Mouse (Mus musculus) neural tube, embryonic 14.5 days (tissue): ENCODE data around the gene Fstl4. TPM values are rescaled to one million over a fixed set of nuclear protein-coding genes. Genes with fewer than 3 reads are reported as not detected.

Experiments
- ATAC-seq: fragments of 200-750 bp; cut with Nextera tagmentation; 2 replicates; pipeline ENCODE4 v1.8.0; 2017; ENCODE audit warnings: low read depth, mild to moderate bottlenecking, moderate TSS enrichment, moderate library complexity
- H3K27ac ChIP-seq: fragments of 300-500 bp; sonication (generic); 2 replicates; pipeline ENCODE4 v1.5.1; 2014; ENCODE audit warnings: low read depth, mild to moderate bottlenecking, control low read depth, low read length, moderate library complexity, mixed read lengths
- H3K27me3 ChIP-seq: fragments of 300-500 bp; sonication (generic); 2 replicates; pipeline ENCODE4 v1.6.1; 2014; ENCODE audit warnings: low read length; ENCODE audit not compliant: control insufficient read depth, insufficient read depth
- H3K36me3 ChIP-seq: fragments of 300-500 bp; sonication (generic); 2 replicates; pipeline ENCODE4 v1.6.1; 2014; ENCODE audit warnings: low read length, mixed read lengths; ENCODE audit not compliant: control insufficient read depth, insufficient read depth
- H3K4me1 ChIP-seq: fragments of 300-500 bp; sonication (generic); 2 replicates; pipeline ENCODE4 v1.6.1; 2014; ENCODE audit warnings: low read length; ENCODE audit not compliant: control insufficient read depth, insufficient read depth
- H3K4me2 ChIP-seq: fragments of 300-500 bp; sonication (generic); 2 replicates; pipeline ENCODE4 v1.6.1; 2014; ENCODE audit warnings: mild to moderate bottlenecking, low read depth, low read length, control low read depth
- H3K4me3 ChIP-seq: fragments of 300-500 bp; sonication (generic); 2 replicates; pipeline ENCODE4 v1.5.1; 2014; ENCODE audit warnings: low read depth, low read length, control low read depth, mixed read lengths
- H3K9ac ChIP-seq: fragments of 300-500 bp; sonication (generic); replicated peaks from 2 replicates; pipeline ENCODE4 v1.6.1; 2014; ENCODE audit warnings: low read depth, mild to moderate bottlenecking, control low read depth, low read length, mixed read lengths
- H3K9me3 ChIP-seq: fragments of 300-500 bp; sonication (generic); 2 replicates; pipeline ENCODE4 v1.6.1; 2016; ENCODE audit warnings: low read length; ENCODE audit not compliant: control insufficient read depth
- WGBS: fragments of 180-500 bp; shearing (Covaris S2); extraction: QIAGEN DNeasy Blood & Tissue Kit; methylation state at CpG from one replicate; pipeline ENCODE4 v1.1.7; 2014; 5-methylcytosine and 5-hydroxymethylcytosine counted together
- polyA plus RNA-seq: library from polyadenylated mRNA; unstranded; fragments of >200 nt; fragmentation: Nextera tagmentation; extraction: Ambion mirVana; gene quantifications from 2 replicates; pipeline ENCODE4 v1.2.1, GENCODE M21; 2014

Fstl4 gene
- polyA plus RNA-seq, 1 experiment from 2014 or later: 14.3 TPM

DNA sequence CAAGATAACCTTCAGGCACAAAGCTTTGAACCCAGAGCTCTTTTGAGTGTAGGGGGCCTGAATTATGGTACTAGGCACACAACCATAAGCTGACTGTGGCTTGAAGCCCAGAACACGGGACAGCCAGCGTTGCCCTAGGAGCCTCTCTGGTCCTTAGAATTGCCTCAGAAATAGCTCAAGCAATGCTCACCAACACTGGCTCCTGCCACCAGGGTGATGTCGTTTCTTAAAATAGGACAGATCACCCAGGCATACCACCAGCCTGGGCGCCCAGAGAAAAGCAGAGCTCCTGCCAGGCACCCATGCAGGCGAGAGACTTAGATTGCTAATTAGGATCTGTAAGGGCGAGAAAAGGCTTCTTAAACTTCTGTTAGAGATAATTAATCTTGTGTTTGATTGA, 206.0 kb downstream of the Fstl4 start:
- Histone ChIP-seq H3K27ac (no peak overlapping the region), H3K9me3 (no peaks in the 10 kb centered on the region), H3K4me1 (no peaks in the 10 kb centered on the region), H3K27me3 (no peaks in the 10 kb centered on the region), H3K4me2 (no peak overlapping the region), H3K36me3 (no peaks in the 10 kb centered on the region), H3K4me3 (no peak overlapping the region), H3K9ac (no peak overlapping the region)
- no peak for ATAC-seq
- 82% methylated on average over 6 of the region's 6 CpGs for WGBS

DNA sequence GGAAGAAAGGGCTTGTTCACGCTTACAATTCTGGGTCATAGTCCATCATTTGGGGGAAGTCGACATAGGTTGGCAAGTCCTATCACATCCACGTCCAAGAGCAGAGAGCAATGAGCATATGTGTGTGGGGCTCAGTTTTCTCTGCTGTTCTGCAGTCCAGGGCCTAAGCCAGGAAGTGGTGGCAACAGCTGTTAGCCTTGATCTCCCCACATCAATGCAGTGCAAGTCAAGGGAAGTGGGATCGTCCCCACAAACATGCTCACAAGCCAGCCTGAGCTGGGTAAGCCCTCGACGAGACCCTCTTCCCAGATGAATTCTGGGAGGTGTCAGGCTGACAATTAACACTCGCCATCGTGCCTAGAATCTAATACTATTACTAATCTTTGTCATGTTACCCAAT, 222.6 kb downstream of the Fstl4 start:
- H3K4me1 ChIP-seq: no peaks in the 10 kb centered on the region
- no peak overlapping the region for H3K4me2 ChIP-seq
- 94% methylated on average over 8 of the region's 8 CpGs for WGBS
- no peak for ATAC-seq
- H3K36me3 ChIP-seq: no peaks in the 10 kb centered on the region
- H3K9ac ChIP-seq: no peak overlapping the region
- H3K27me3 ChIP-seq: no peaks in the 10 kb centered on the region
- no peak overlapping the region for H3K4me3 ChIP-seq
- H3K27ac ChIP-seq: no peak overlapping the region
- no peaks in the 10 kb centered on the region for H3K9me3 ChIP-seq

DNA sequence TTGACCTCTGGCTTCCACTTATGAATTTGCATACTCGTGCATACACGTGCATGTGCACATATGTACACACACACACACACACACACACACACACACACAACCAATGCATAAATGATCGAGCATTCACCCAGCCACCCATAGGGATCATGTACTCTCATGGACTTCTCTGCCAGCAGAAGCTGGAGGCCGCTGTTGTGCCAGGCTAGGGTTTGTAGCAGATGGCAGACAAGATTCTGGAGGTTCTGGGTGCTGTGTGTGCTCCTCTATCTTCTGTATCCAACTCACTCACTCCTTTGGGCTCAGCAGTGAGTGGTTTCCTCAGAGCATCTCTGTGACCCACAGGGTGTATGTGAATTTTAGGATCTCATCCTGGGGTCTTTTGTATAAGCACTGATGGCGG, 230.3 kb downstream of the Fstl4 start:
- WGBS: 94% methylated on average over 5 of the region's 5 CpGs
- no peak overlapping the region for H3K27ac ChIP-seq
- ATAC-seq: no peak
- H3K27me3 ChIP-seq: no peaks in the 10 kb centered on the region
- no peaks in the 10 kb centered on the region for H3K36me3 ChIP-seq
- no peaks in the 10 kb centered on the region for H3K4me1 ChIP-seq
- no peak overlapping the region for H3K4me2 ChIP-seq
- no peak overlapping the region for H3K4me3 ChIP-seq
- no peaks in the 10 kb centered on the region for H3K9me3 ChIP-seq
- no peak overlapping the region for H3K9ac ChIP-seq

DNA sequence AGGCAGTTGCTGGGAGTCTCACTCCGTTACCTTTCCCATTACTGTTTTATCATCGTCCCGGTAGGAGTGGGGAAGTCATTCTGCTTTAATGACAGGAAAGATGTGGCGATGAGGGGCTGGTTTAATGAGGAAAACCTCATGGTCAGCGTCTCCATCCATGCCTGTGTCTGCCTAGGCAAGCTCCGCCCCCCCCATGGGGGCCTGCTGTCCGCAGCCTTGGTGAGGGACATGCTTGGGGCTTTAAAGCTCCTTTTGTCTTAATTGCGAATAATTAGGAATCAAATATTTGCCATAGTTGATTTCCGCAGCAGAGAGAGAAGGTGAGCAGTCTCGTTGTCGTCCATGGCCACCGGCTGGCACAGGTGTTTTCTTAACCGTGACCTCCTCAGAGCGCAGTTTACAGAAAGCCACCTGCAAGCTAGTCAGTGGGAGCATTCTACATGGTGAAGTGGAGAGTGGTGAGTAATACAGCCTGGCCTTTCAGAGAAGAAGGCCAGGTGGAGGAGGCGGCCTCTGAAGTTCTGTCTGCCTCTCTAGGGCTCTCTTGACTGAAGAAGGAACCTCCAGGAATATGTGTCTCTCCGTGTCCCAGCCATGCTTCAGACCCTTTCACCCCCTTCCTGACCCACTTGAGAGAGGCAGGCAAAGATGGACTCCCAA, 232.1 kb downstream of the Fstl4 start:
- no peaks in the 10 kb centered on the region for H3K9me3 ChIP-seq
- no peak overlapping the region for H3K9ac ChIP-seq
- H3K27ac ChIP-seq: no peak overlapping the region
- H3K4me2 ChIP-seq: no peak overlapping the region
- H3K27me3 ChIP-seq: no peaks in the 10 kb centered on the region
- no peaks in the 10 kb centered on the region for H3K4me1 ChIP-seq
- H3K4me3 ChIP-seq: no peak overlapping the region
- 63% methylated on average over 16 of the region's 16 CpGs for WGBS
- no peaks in the 10 kb centered on the region for H3K36me3 ChIP-seq
- ATAC-seq: no peak

DNA sequence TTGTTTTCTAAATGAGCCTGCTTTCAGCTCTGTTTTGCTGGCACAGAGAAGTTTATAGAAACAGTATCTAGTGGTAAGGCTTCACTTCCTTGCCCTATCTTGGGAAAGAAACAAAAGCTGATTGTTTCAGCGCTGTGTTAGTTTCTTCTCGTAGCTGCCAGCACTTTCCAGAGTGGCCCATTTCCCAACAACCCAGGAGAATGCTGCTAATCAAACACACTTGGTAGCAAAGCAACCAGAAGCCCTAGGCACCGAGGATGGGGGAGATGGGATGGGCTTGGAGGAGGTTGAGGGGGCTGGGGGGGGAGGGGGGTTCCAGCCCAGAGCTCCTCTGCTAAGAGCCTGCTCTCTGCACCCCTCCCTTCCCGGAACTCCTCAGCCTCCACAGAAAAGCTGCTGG, 233.0 kb downstream of the Fstl4 start:
- Histone ChIP-seq H3K27ac (no peak overlapping the region), H3K4me2 (no peak overlapping the region), H3K36me3 (no peaks in the 10 kb centered on the region), H3K9ac (no peak overlapping the region), H3K9me3 (no peaks in the 10 kb centered on the region), H3K27me3 (no peaks in the 10 kb centered on the region), H3K4me3 (no peak overlapping the region), H3K4me1 (no peaks in the 10 kb centered on the region)
- WGBS: 32% methylated on average over 4 of the region's 4 CpGs
- no peak for ATAC-seq

DNA sequence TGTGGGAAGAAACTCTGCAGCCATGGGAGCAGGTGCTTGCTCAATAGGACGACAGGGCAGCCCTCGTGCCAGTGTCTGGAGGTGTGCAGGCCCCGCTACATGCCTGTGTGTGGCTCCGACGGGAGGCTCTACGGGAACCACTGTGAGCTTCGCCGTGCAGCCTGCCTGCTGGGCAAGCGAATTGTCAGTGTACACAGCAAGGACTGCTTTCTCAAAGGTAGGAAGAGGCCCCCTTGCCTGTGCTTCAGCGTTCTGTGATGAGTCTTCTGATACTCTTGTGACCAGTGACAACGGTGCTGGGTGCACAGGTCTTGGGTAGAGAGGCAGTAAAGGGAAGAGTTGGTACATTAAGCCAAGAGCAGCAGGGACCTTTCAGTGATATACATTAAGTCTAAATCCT, 235.8 kb downstream of the Fstl4 start:
- no peaks in the 10 kb centered on the region for H3K36me3 ChIP-seq
- no peaks in the 10 kb centered on the region for H3K9me3 ChIP-seq
- no peaks in the 10 kb centered on the region for H3K4me1 ChIP-seq
- ATAC-seq: no peak
- H3K27me3 ChIP-seq: no peaks in the 10 kb centered on the region
- no peak overlapping the region for H3K4me2 ChIP-seq
- H3K27ac ChIP-seq: no peak overlapping the region
- H3K9ac ChIP-seq: no peak overlapping the region
- WGBS: 87% methylated on average over 11 of the region's 11 CpGs
- no peak overlapping the region for H3K4me3 ChIP-seq

DNA sequence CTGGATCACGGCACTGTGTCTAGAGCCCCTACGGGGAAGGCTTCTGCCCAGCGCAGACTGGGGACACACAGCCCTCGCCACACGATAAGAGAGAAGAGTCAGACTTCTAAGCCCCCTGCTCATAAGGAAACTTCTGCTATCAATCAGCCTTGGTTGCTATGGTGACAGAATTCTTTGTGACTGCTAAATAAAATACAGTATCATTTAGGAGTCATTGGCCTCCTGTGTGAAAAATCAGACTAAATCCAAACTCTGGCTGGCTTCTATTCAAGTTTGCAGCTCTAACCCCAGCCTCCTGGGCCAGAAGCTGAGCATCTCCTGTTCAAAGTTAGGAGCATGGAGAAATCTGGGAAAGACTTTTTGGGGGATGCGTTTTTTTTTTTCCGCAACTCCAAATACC, 238.9 kb downstream of the Fstl4 start:
- H3K27me3 ChIP-seq: no peaks in the 10 kb centered on the region
- no peaks in the 10 kb centered on the region for H3K4me1 ChIP-seq
- H3K27ac ChIP-seq: no peak overlapping the region
- no peak overlapping the region for H3K4me2 ChIP-seq
- H3K4me3 ChIP-seq: no peak overlapping the region
- H3K36me3 ChIP-seq: no peaks in the 10 kb centered on the region
- no peak overlapping the region for H3K9ac ChIP-seq
- 75% methylated on average over 7 of the region's 7 CpGs for WGBS
- no peak for ATAC-seq
- H3K9me3 ChIP-seq: no peaks in the 10 kb centered on the region

DNA sequence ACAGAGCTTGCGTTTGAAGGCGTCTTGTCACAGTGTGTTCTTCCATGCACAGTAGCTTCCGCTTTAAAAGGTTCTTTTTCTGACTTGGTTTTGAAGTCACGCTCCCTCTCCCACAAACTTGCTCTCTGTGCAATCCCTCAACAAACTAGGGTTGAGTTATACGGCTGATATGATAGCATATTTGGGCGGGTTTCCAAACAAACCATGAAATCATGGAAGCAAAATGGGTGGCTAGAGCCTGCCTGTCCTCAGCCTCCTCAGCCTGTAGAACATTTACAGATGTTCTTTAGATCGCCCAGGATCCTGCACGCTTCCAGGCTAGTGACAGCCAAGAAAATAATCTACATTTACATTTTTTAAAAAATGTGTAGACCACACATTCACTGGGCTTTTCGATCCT, 239.4 kb downstream of the Fstl4 start:
- Histone ChIP-seq H3K4me1 (no peaks in the 10 kb centered on the region), H3K4me3 (no peak overlapping the region), H3K27ac (no peak overlapping the region), H3K9me3 (no peaks in the 10 kb centered on the region), H3K9ac (no peak overlapping the region), H3K4me2 (no peak overlapping the region), H3K36me3 (no peaks in the 10 kb centered on the region), H3K27me3 (no peaks in the 10 kb centered on the region)
- no peak for ATAC-seq
- 90% methylated on average over 9 of the region's 9 CpGs for WGBS

DNA sequence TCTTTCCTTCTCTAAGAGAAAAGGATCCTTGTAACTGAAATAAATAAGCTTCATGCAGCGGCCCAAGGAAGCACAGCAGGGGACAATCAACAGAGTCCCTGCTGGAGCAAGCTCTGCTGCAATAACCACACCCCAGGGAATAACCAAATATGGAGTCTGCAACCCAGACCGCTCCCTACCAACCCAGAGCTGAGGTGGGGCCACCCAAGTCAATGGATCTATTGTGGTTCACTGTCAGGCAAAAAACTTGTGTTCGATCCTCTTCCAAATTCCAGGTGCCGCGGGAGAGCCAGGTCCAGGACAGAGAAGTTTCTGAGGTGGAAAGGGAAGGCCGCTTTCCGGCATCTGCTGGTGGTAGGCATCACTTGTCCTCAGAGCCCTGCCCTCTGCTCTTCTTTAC, 245.2 kb downstream of the Fstl4 start:
- Histone ChIP-seq H3K36me3 (no peaks in the 10 kb centered on the region), H3K9ac (no peak overlapping the region), H3K4me1 (no peaks in the 10 kb centered on the region), H3K9me3 (no peaks in the 10 kb centered on the region), H3K4me2 (no peak overlapping the region), H3K27me3 (no peaks in the 10 kb centered on the region), H3K4me3 (no peak overlapping the region), H3K27ac (no peak overlapping the region)
- no peak for ATAC-seq
- 72% methylated on average over 7 of the region's 7 CpGs for WGBS
